Mouse (Mus musculus) hindbrain, embryonic 12.5 days (tissue): ENCODE measurements around the gene Naaladl2. TPM values are rescaled to one million over a fixed set of nuclear protein-coding genes. Genes with fewer than 3 reads are reported as not detected.
"Not testable (repeated sequence)": the region's sequence is repeated elsewhere in the genome, so short reads cannot be mapped to it uniquely, and the experiment has no call there.

Experiments
- ATAC-seq: fragments of 200-750 bp; cut with Nextera tagmentation; 2 replicates; pipeline ENCODE4 v1.8.0; 2017; ENCODE audit warnings: moderate TSS enrichment; ENCODE audit not compliant: low FRiP score
- H3K27ac ChIP-seq: fragments of 300-500 bp; sonication (generic); 2 replicates; pipeline ENCODE4 v1.5.1; 2016; ENCODE audit warnings: mild to moderate bottlenecking
- H3K27me3 ChIP-seq: fragments of 300-500 bp; sonication (generic); 2 replicates; pipeline ENCODE4 v1.6.1; 2016; ENCODE audit warnings: mild to moderate bottlenecking
- H3K36me3 ChIP-seq: fragments of 300-500 bp; sonication (generic); 2 replicates; pipeline ENCODE4 v1.6.1; 2016; ENCODE audit warnings: mild to moderate bottlenecking
- H3K4me1 ChIP-seq: fragments of 300-500 bp; sonication (generic); 2 replicates; pipeline ENCODE4 v1.6.1; 2016
- H3K4me2 ChIP-seq: fragments of 300-500 bp; sonication (generic); replicated peaks from 2 replicates; pipeline ENCODE4 v1.6.1; 2016; ENCODE audit warnings: mild to moderate bottlenecking
- H3K4me3 ChIP-seq: fragments of 300-500 bp; sonication (generic); 2 replicates; pipeline ENCODE4 v1.5.1; 2016; ENCODE audit warnings: mild to moderate bottlenecking
- H3K9ac ChIP-seq: fragments of 300-500 bp; sonication (generic); 2 replicates; pipeline ENCODE4 v1.6.1; 2016; ENCODE audit warnings: mild to moderate bottlenecking, moderate library complexity
- H3K9me3 ChIP-seq: fragments of 300-500 bp; sonication (generic); replicated peaks from 2 replicates; pipeline ENCODE4 v1.6.1; 2016; ENCODE audit warnings: mild to moderate bottlenecking
- WGBS: fragments of 180-500 bp; shearing (Covaris S2); methylation state at CpG from one replicate; pipeline ENCODE4 v1.1.7; 2016; 5-methylcytosine and 5-hydroxymethylcytosine counted together
- polyA plus RNA-seq: library from polyadenylated mRNA; unstranded; fragments of >200 nt; fragmentation: Nextera tagmentation; extraction: Ambion mirVana; gene quantifications from 2 replicates; pipeline ENCODE4 v1.2.1, GENCODE M21; 2016

Gene Naaladl2
- polyA plus RNA-seq, 1 experiment from 2014 or later, result 0.63 TPM

DNA sequence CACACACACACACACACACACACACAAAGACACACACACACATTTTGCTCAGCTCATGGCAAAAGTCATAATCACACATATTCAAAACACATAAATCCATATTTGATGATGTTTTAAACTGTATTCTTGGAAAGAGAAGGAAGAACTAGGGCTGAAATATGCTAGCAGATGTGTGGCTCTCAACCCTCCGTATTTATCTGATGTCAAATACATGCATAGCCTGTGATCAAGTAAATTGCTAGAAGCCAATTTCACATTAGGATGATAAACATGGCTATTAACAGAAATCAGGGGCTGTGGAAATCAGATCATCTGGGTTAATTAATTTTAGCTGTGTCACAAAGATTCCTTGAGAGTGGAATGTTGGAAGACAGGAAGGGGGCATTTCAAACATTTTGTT lies 752.8 kb downstream of the Naaladl2 start:
- Histone ChIP-seq H3K27ac (no peak overlapping the region), H3K4me2 (no peak overlapping the region), H3K27me3 (no peaks in the 10 kb centered on the region), H3K36me3 (no peaks in the 10 kb centered on the region), H3K9ac (no peak overlapping the region), H3K4me3 (no peak overlapping the region), H3K9me3 (no peaks in the 10 kb centered on the region), H3K4me1 (no peaks in the 10 kb centered on the region)
- WGBS, result 67% methylated on average over 1 of the region's 1 CpGs
- ATAC-seq, result no peak; the same call in 1 of the 2 replicates

DNA sequence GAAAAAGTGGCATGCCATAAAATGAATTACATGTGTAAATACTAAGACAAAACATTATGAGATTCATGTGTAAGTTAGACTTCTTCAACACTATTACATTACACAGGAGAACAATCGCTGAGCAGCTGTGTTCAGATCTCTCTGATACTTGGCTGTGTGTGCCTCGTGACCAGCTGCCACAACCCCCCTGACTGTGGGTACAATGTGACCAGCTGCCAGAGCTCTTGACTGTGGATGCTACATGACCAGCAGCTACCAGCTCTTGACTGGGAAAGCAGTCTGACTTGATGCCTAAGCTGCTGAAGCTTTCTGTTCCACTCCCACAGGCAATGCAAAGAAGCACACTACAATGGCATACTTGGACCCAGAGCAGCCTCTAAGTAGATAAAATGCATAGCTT lies 789.1 kb downstream of the Naaladl2 start:
- peak; percentile 60; the same call in 1 of the 2 replicates for ATAC-seq
- H3K4me3 ChIP-seq, result no peak overlapping the region
- H3K27ac ChIP-seq, result no peak overlapping the region
- no peaks in the 10 kb centered on the region for H3K4me1 ChIP-seq
- H3K9ac ChIP-seq, result no peak overlapping the region
- H3K36me3 ChIP-seq, result no peaks in the 10 kb centered on the region
- WGBS, result 65% methylated on average over 2 of the region's 2 CpGs
- no peak overlapping the region for H3K4me2 ChIP-seq
- no peaks in the 10 kb centered on the region for H3K9me3 ChIP-seq
- no peaks in the 10 kb centered on the region for H3K27me3 ChIP-seq

GRCm38 (mm10) chr3:24321489-24322405 lies 822.3 kb downstream of the Naaladl2 start:
- no peaks in the 10 kb centered on the region for H3K9me3 ChIP-seq
- 74% methylated on average over 11 of the region's 11 CpGs for WGBS
- no peak for ATAC-seq
- no peak overlapping the region for H3K9ac ChIP-seq
- no peaks in the 10 kb centered on the region for H3K27me3 ChIP-seq
- no peaks in the 10 kb centered on the region for H3K4me1 ChIP-seq
- no peaks in the 10 kb centered on the region for H3K36me3 ChIP-seq
- no peak overlapping the region for H3K27ac ChIP-seq
- H3K4me2 ChIP-seq, result no peak overlapping the region
- no peak overlapping the region for H3K4me3 ChIP-seq

GRCm38 (mm10) chr3:24314658-24315297 lies 829.3 kb downstream of the Naaladl2 start:
- Histone ChIP-seq H3K9me3 (no peaks in the 10 kb centered on the region), H3K4me1 (no peaks in the 10 kb centered on the region), H3K27me3 (no peaks in the 10 kb centered on the region), H3K27ac (no peak overlapping the region), H3K36me3 (no peaks in the 10 kb centered on the region), H3K4me2 (no peak overlapping the region), H3K9ac (no peak overlapping the region), H3K4me3 (no peak overlapping the region)
- ATAC-seq, result no peak
- WGBS, result 66% methylated on average over 4 of the region's 4 CpGs

DNA sequence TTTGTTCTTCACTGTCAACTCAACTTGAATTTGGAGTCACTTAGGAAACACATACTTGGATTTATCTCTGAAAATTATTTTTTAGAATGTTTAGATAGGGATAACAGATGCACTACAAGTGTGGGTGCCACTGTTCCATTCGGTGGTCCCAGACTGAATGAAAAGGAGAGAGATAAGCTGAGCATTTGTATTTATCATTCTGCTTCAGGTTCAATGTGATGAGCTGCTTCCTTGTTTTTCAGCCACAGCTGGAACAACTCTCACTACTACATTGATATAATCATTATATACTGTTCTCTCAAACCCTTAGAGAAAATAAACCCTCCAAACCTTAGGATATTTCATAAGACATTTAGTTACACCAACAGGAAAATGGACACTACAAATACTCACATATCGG lies 918.6 kb downstream of the Naaladl2 start:
- Histone ChIP-seq H3K27me3 (no peaks in the 10 kb centered on the region), H3K4me2 (no peak overlapping the region), H3K36me3 (no peaks in the 10 kb centered on the region), H3K9me3 (no peaks in the 10 kb centered on the region), H3K27ac (no peak overlapping the region), H3K4me1 (no peaks in the 10 kb centered on the region), H3K4me3 (no peak overlapping the region), H3K9ac (no peak overlapping the region)
- 88% methylated on average over 2 of the region's 2 CpGs for WGBS
- ATAC-seq, result no peak

GRCm38 (mm10) chr3:24217476-24217875 lies 926.6 kb downstream of the Naaladl2 start:
- 91% methylated on average over 1 of the region's 1 CpGs for WGBS

GRCm38 (mm10) chr3:24166531-24166930 lies 977.5 kb downstream of the Naaladl2 start:
- no peaks in the 10 kb centered on the region for H3K4me1 ChIP-seq
- H3K4me3 ChIP-seq, result no peak overlapping the region
- H3K9me3 ChIP-seq, result no peaks in the 10 kb centered on the region
- H3K36me3 ChIP-seq, result no peaks in the 10 kb centered on the region
- no peaks in the 10 kb centered on the region for H3K27me3 ChIP-seq
- no peak for ATAC-seq
- H3K9ac ChIP-seq, result no peak overlapping the region
- no peak overlapping the region for H3K4me2 ChIP-seq
- H3K27ac ChIP-seq, result no peak overlapping the region

More at GRCm38 (mm10) chr3:24217476-24217875, 926.6 kb downstream of the Naaladl2 start:
- Histone ChIP-seq H3K4me2 (no peak overlapping the region), H3K9me3 (no peaks in the 10 kb centered on the region), H3K9ac (no peak overlapping the region), H3K36me3 (no peaks in the 10 kb centered on the region), H3K4me3 (no peak overlapping the region), H3K27me3 (no peaks in the 10 kb centered on the region), H3K27ac (no peak overlapping the region), H3K4me1 (no peaks in the 10 kb centered on the region)
- no peak for ATAC-seq

DNA sequence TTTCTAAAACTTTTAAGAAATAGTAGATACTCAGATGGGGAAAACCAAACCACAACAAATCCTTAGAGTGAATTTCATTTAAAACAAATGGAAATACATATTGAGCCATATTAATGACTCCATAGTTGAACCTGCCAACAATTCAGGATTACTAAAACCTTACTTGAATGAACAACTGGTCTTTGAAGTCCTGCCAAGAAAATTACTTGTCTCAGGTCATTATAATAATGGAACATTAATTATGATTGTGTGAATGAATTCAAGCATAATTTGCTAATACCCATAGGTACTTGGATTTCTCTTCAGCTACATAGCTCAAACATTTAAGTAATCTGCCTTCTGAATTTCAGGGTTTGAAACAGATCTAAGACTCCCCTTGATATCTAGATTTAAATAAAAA lies 980.1 kb downstream of the Naaladl2 start:
- no peak for ATAC-seq
- no peak overlapping the region for H3K27ac ChIP-seq

DNA sequence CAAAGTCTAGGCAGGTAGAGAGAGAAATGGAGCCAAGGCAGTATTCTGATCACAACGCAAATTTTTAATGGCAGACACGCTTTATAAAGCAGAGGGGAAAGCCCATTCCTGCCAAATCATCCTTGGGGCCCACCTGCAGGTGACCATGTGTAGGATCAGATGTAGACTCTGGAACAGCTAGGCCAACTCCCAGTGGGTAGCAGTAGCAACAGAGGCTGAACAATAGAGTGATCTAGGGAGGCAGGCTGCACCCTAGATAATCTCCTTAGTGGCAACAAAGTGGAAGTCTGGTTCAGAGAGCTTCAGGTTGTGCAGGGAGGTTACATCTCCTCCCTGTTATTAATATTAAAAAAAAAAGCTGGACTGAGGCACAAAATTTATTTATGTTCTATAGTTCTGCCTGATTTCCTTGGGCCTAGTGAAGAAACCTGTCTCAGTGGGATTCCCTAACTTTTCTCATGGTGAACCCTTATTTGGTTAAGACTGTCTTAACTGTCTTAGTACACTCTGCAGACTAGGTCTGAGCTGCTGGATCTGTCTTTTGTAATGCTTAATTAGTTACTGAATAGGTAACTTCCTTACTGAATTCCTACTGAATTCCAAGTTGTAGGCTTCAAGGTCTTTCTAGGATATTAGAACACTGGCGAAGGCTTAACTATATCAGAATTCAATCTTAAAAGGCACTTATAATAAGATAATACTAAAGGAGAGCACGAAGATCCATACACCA lies 992.8 kb downstream of the Naaladl2 start:
- H3K27ac ChIP-seq, H3K4me2 ChIP-seq, H3K4me1 ChIP-seq, H3K4me3 ChIP-seq, H3K36me3 ChIP-seq, H3K27me3 ChIP-seq, H3K9ac ChIP-seq, H3K9me3 ChIP-seq, ATAC-seq: not testable (repeated sequence)
- WGBS, result 78% methylated on average over 4 of the region's 4 CpGs

More for the DNA sequence above, 980.1 kb downstream of the Naaladl2 start:
- Histone ChIP-seq H3K4me3 (no peak overlapping the region), H3K4me1 (no peaks in the 10 kb centered on the region), H3K36me3 (no peaks in the 10 kb centered on the region), H3K4me2 (no peak overlapping the region), H3K9ac (no peak overlapping the region), H3K27me3 (no peaks in the 10 kb centered on the region), H3K9me3 (no peaks in the 10 kb centered on the region)

DNA sequence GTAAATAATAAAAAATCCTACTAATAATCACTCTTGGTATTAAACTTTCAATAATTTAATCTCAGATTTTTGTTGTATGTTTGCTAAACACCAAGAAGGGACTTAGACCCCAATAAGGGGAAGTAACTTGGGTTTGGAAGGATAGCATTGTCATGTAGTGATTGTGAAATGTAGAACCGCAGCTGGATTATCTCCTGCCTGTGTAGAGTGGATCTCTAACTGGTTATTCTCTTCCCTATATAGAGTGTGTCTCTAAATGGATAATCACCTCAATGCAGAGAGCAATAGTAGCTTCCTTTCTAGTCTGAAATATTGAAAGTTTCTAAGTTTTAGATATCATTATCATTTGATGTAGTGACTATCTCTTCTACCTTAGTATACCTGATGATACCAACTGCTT lies 1001.3 kb downstream of the Naaladl2 start:
- no peaks in the 10 kb centered on the region for H3K36me3 ChIP-seq
- no peak overlapping the region for H3K27ac ChIP-seq
- no peak for ATAC-seq
- H3K4me1 ChIP-seq, result no peaks in the 10 kb centered on the region
- H3K9ac ChIP-seq, result no peak overlapping the region
- no peaks in the 10 kb centered on the region for H3K9me3 ChIP-seq
- H3K4me2 ChIP-seq, result no peak overlapping the region
- H3K4me3 ChIP-seq, result no peak overlapping the region
- WGBS, result 90% methylated on average over 1 of the region's 1 CpGs
- H3K27me3 ChIP-seq, result no peaks in the 10 kb centered on the region

DNA sequence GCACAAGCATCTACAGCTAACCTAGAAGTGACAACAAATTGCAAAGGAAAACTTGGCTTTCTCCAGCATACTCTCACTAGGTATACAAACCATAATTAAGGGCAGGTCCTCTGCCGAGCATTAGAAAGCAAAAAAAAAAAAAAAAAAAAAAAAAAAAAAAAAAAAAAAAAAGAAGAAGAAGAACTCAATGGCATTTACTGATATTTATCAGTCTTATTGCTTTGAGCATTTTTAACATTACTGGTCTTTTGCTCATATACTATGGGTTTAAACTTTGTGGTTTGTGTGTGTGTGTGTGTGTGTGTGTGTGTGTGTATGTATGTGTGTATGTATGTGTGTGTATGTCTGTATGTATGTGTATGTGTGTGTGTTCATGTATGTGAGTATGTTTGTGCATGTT lies 1006.1 kb downstream of the Naaladl2 start:
- no peak for ATAC-seq
- Histone ChIP-seq H3K4me1 (no peaks in the 10 kb centered on the region), H3K9ac (no peak overlapping the region), H3K27me3 (no peaks in the 10 kb centered on the region), H3K4me2 (no peak overlapping the region), H3K4me3 (no peak overlapping the region), H3K27ac (no peak overlapping the region), H3K9me3 (no peaks in the 10 kb centered on the region), H3K36me3 (no peaks in the 10 kb centered on the region)
- 79% methylated on average over 1 of the region's 1 CpGs for WGBS

DNA sequence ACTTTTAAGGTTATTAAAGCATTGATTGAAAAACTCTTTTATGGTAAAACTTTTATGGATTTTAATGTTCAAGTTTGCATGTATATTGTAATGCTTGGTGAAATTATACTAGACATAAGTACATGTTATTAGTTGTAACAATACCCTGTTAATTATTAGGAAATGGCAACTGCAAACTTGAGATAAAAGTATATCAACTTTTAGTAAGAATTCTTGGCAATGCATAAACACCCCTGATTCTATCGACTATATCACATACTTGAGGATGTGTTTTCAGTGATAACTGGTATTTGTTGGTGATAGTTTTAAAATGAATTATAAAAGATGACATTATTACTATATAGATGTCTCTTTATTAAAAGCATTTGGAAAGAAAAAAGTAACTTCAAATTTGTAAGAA lies 1017.9 kb downstream of the Naaladl2 start:
- H3K4me3 ChIP-seq, result no peak overlapping the region
- 93% methylated on average over 1 of the region's 1 CpGs for WGBS
- no peaks in the 10 kb centered on the region for H3K27me3 ChIP-seq
- no peaks in the 10 kb centered on the region for H3K4me1 ChIP-seq
- ATAC-seq, result no peak
- no peak overlapping the region for H3K9ac ChIP-seq
- no peak overlapping the region for H3K4me2 ChIP-seq
- H3K9me3 ChIP-seq, result no peaks in the 10 kb centered on the region
- H3K27ac ChIP-seq, result no peak overlapping the region
- H3K36me3 ChIP-seq, result no peaks in the 10 kb centered on the region
